Mouse (Mus musculus) limb, embryonic 12.5 days (tissue): ENCODE results near the gene Rab34. TPM values are rescaled to one million over a fixed set of nuclear protein-coding genes. Genes with fewer than 3 reads are reported as not detected.

Experiments
- microRNA-seq: library from miRNA; unstranded; fragments of <30 nt; microRNA quantifications from one replicate; pipeline ENCODE4, GENCODE M21; 2017
- polyA plus RNA-seq: library from polyadenylated mRNA; unstranded; fragments of >200 nt; fragmentation: Nextera tagmentation; extraction: Ambion mirVana; gene quantifications from 2 replicates; pipeline ENCODE4 v1.2.1, GENCODE M21; 2016

Gene Rab34
- polyA plus RNA-seq, 1 experiment from 2014 or later, result 157 TPM

Small RNAs within 50 kb of the gene (microRNA-seq; reads per million reads assigned to microRNA genes)
- 0.70 reads per million for gene Mir7653

Other genes starting within 250 kb of the Rab34 start
- gene Phf12, start 205.7 kb upstream of the Rab34 start, polyA plus RNA-seq, result 26.8 and 27.7 TPM in 2 replicates
- gene Dhrs13, start 156.2 kb upstream of the Rab34 start, polyA plus RNA-seq, result 19.0 and 20.4 TPM in 2 replicates
- 49.5 and 52.0 TPM in 2 replicates for gene Flot2, start 150.5 kb upstream of the Rab34 start, polyA plus RNA-seq
- 39.2 and 41.0 TPM in 2 replicates for gene Eral1, start 108.0 kb upstream of the Rab34 start, polyA plus RNA-seq
- 12.7 and 14.5 TPM in 2 replicates for gene Fam222b, start 93.8 kb upstream of the Rab34 start, polyA plus RNA-seq
- 115 and 128 TPM in 2 replicates for gene Traf4, start 22.8 kb upstream of the Rab34 start, polyA plus RNA-seq
- gene Nek8, start 11.8 kb upstream of the Rab34 start, polyA plus RNA-seq, result 18.3 and 20.4 TPM in 2 replicates
- gene Tlcd1, start 11.7 kb upstream of the Rab34 start, polyA plus RNA-seq, result 11.6 and 11.9 TPM in 2 replicates
- 1,381 and 1,432 TPM in 2 replicates for gene Rpl23a, start 4.8 kb upstream of the Rab34 start, polyA plus RNA-seq
- gene Proca1, start 5.0 kb downstream of the Rab34 start, polyA plus RNA-seq, result 1.9 and 2.7 TPM in 2 replicates
- gene Sdf2, start 57.3 kb downstream of the Rab34 start, polyA plus RNA-seq, result 49.5 and 54.8 TPM in 2 replicates
- 36.8 and 42.2 TPM in 2 replicates for gene Supt6, start 57.6 kb downstream of the Rab34 start, polyA plus RNA-seq
- gene 2610507B11Rik, start 73.3 kb downstream of the Rab34 start, polyA plus RNA-seq, result 79.1 and 81.8 TPM in 2 replicates
- gene BC030499, start 102.4 kb downstream of the Rab34 start, polyA plus RNA-seq, result 0.26 and 0.28 TPM in 2 replicates
- 55.3 and 63.6 TPM in 2 replicates for gene Spag5, start 113.1 kb downstream of the Rab34 start, polyA plus RNA-seq
- 4.0 and 5.0 TPM in 2 replicates for gene Aldoc, start 134.5 kb downstream of the Rab34 start, polyA plus RNA-seq
- gene Pigs, start 140.0 kb downstream of the Rab34 start, polyA plus RNA-seq, result 68.8 and 72.5 TPM in 2 replicates
- 94.8 and 96.3 TPM in 2 replicates for gene Unc119, start 155.1 kb downstream of the Rab34 start, polyA plus RNA-seq
- gene Foxn1, start 198.1 kb downstream of the Rab34 start, polyA plus RNA-seq, result not detected in 2 replicates
- gene Slc13a2, start 233.8 kb downstream of the Rab34 start, polyA plus RNA-seq, result not detected in 2 replicates